Mouse (Mus musculus) CD4-positive naive resting alpha-beta T cell, adult 76 days (primary cell): ENCODE results near the gene Trp53bp1. TPM values are rescaled to one million over a fixed set of nuclear protein-coding genes. Genes with fewer than 3 reads are reported as not detected.

Experiments used
- total RNA-seq: library from RNA; stranded (reverse); gene quantifications from one replicate; pipeline ENCODE4 v1.2.4, GENCODE M21; 2023

Trp53bp1 gene
- total RNA-seq, result 73.1 TPM

DNA sequence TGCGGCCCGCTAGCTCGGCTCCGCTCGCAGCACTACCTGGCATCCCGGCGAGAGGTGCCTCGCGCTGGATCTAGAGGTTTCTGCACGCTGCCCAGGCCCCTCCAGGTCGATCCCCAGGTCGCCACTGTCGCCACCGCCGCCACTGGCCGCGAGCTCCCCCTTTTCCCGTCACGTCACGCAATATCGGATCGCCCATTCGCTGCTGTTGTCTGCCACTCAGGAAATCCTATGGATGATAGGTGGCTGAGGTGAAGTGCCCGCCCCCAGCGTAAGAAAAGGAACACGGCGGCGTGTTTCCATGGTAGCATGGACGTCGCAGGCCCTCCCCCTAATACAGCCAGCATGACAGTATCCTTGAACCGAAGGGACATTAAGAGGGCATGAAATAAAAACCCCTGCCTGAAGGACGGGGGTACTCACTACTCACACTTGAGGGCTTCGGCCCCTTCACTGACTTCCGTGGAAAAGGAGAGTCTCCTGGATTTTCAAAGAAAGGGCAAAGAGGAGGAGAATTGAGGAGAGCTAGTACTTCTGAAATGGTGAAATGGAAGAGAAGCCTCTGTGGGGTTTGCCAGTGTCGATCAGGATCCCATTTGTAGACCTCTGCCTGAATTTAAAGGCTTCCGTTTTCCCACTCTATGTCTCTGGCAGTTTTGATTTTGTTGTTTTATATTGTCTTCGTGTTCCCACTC, at the start of gene Trp53bp1:
Gene Trp53bp1 (minus strand): TSS at position 172 of the 692 bp plus-strand sequence.

DNA sequence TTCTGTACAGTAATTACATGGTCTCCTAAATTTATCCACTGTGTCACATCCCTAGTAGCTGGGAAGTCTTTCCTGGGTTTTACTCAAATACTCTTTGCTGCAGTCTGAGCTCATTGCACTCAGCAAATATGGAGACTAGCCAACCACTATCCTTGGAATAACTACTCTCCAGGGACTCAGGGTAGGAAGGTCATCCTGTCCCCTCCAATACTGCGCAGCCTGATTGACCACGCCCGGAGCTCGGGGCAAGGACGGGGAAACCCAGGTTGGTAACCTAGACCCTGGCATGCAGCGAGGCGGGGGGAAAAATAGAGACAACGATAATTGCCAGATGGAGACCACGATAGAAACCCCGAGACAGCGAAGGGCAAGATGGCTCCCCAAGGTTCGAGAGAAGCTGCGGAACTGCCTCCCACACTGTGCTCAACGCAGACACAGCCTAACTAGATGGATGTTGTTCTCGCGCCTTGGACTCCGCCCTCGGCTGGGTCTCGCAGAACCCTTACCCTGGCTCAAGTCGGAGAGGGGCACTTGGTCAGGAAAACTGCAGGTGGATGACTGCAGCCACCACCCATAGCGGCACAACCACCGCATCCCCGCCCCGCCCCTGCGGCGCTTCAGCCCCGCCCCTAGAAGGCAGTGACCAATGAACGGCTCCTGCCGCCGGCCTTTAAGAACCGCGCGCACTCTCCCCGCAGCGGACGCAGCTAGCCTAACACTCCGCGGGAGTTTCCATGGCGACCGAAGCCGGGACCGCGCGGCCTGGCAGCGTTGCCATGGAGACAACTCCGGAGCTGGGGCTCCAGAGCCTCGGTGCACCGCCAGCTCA, 17.9 kb upstream of the Trp53bp1 start, which contains the start of gene Map1a:
Gene Map1a (plus strand): TSS at position 700 of the 829 bp plus-strand sequence.

DNA sequence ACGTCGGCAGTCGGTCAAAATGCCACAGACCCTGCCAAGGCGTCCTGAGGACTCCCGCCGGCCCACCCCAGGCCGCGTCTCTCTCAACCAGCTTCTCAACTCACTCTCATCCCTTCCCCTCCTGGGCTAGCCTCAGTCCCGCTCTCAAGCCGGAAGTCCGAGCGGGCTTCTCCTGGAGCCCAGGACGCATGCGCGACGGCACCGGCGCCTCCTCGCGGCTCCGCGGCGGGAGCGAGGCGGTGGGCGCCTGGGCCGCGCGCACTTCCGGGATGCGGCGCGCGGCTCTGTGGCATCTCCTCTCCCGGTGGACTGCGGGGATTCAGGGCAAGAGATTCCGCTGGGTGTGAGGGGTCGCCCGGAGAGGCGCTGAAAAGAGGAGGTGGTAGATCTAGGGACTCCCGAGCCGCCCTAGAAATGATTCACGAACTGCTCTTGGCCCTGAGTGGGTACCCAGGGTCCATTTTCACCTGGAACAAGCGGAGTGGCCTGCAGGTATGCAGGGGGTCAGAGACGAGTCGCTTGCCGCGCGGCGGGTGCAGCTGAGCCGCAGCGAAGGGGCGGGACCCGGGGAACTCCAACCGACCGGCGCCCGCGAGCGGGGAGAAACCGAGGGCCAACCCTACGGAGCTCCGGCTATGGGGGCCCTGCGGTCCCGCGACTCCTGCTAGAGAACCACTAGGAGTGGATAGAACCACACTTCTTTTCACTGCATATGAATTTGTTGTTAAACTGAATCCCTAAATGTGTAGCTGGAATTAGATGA, 100.0 kb downstream of the Trp53bp1 start, which contains the start of gene Zscan29:
Gene Zscan29 (minus strand): TSS at position 146 of the 763 bp plus-strand sequence.

DNA sequence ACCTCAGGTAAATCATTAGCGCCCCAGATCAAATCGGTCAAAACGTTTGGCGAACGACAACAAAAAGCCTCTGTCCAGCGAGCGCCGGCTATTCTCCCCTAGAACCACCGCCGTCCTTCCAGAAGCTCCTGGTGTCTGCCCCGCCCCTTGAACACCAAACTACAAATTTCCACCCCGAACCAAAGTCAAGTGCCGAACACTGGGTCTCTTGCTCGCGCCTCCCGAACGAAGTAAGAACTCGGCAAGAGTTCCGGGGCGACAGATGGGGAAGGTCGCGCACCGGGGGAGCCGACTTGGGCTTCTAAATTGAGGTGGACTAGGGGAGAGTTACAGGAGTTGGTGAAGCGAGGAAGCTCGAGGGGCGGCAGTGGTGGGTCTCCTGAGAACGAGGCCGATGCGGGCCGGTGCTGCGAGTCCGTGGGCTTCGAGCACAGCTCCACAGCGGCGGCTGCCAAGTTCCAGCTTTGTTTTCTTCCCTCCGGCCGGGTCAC, 100.7 kb downstream of the Trp53bp1 start, which contains the start of gene Tubgcp4:
Gene Tubgcp4 (plus strand): TSS at position 174 of the 491 bp plus-strand sequence.

Other genes with a start within 250 kb of the Trp53bp1 start
- 2.8 TPM for gene Epb42, start 234.3 kb downstream of the Trp53bp1 start, total RNA-seq
- gene Tgm5, start 185.6 kb downstream of the Trp53bp1 start, total RNA-seq, result not detected
- not detected for gene Tgm7, start 161.6 kb downstream of the Trp53bp1 start, total RNA-seq
- gene Adal, start 131.0 kb downstream of the Trp53bp1 start, total RNA-seq, result 13.9 TPM
- gene Lcmt2, start 130.8 kb downstream of the Trp53bp1 start, total RNA-seq, result 8.6 TPM
- 68.5 TPM for gene Tubgcp4, start 100.8 kb downstream of the Trp53bp1 start, total RNA-seq
- 24.7 TPM for gene Zscan29, start 100.3 kb downstream of the Trp53bp1 start, total RNA-seq
- gene Map1a, start 18.2 kb upstream of the Trp53bp1 start, total RNA-seq, result 0.09 TPM
- 16.9 TPM for gene Ppip5k1, start 84.0 kb upstream of the Trp53bp1 start, total RNA-seq
- not detected for gene Ckmt1, start 86.3 kb upstream of the Trp53bp1 start, total RNA-seq
- gene Strc, start 115.8 kb upstream of the Trp53bp1 start, total RNA-seq, result 1.1 TPM
- 153 TPM for gene Pdia3, start 142.4 kb upstream of the Trp53bp1 start, total RNA-seq
- gene Catsper2, start 142.4 kb upstream of the Trp53bp1 start, total RNA-seq, result 3.3 TPM
- gene Ell3, start 172.9 kb upstream of the Trp53bp1 start, total RNA-seq, result 5.5 TPM
- 275 TPM for gene Serf2, start 177.8 kb upstream of the Trp53bp1 start, total RNA-seq
- 44.1 TPM for gene Hypk, start 181.9 kb upstream of the Trp53bp1 start, total RNA-seq
- gene Serinc4, start 185.4 kb upstream of the Trp53bp1 start, total RNA-seq, result 0.67 TPM
- gene Mfap1b, start 202.7 kb upstream of the Trp53bp1 start, total RNA-seq, result 41.8 TPM
- gene Mfap1a, start 235.3 kb upstream of the Trp53bp1 start, total RNA-seq, result 48.4 TPM
- gene Wdr76, start 235.3 kb upstream of the Trp53bp1 start, total RNA-seq, result 14.7 TPM